Mouse (Mus musculus) MEL (cell line): ENCODE data around the gene Camta1.

Experiments
- BHLHE40 ChIP-seq: IDR thresholded peaks from 2 replicates; pipeline ENCODE4 v1.6.1; 2012; ENCODE audit warnings: low read depth, mild to moderate bottlenecking, inconsistent platforms, low read length, improper control_type of control experiment, borderline replicate concordance
- CHD1 ChIP-seq: IDR thresholded peaks from 2 replicates; pipeline ENCODE4 v1.6.1; 2012; ENCODE audit warnings: low read depth, mild to moderate bottlenecking, inconsistent platforms, low read length, improper control_type of control experiment
- GATA1 ChIP-seq: IDR thresholded peaks from 2 replicates; pipeline ENCODE4 v1.6.1; 2011; ENCODE audit warnings: low read depth, low read length, improper control_type of control experiment
- HCFC1 ChIP-seq: IDR thresholded peaks from 2 replicates; pipeline ENCODE4 v1.6.1; 2012; ENCODE audit warnings: low read depth, mild to moderate bottlenecking, inconsistent platforms, low read length, improper control_type of control experiment, moderate library complexity
- MAFK ChIP-seq: IDR thresholded peaks from 2 replicates; pipeline ENCODE4 v1.6.1; 2011; ENCODE audit warnings: low read depth, mild to moderate bottlenecking, low read length, improper control_type of control experiment, borderline replicate concordance
- MAZ ChIP-seq: IDR thresholded peaks from 2 replicates; pipeline ENCODE4 v1.6.1; 2012; ENCODE audit warnings: low read depth, mild to moderate bottlenecking, inconsistent platforms, low read length, improper control_type of control experiment
- NRF1 ChIP-seq: IDR thresholded peaks from 2 replicates; pipeline ENCODE4 v1.6.1; 2014; ENCODE audit warnings: low read depth, mild to moderate bottlenecking, inconsistent platforms, low read length, improper control_type of control experiment, moderate library complexity; ENCODE audit not compliant: poor library complexity, insufficient read depth, severe bottlenecking
- POLR2A ChIP-seq, 2 experiments: IDR thresholded peaks; 2 replicates each; pipeline ENCODE4 v1.6.1; 2011 to 2012; ENCODE audit warnings: low read length in 2 of 2, mild to moderate bottlenecking in 2 of 2, control low read depth in 1 of 2, improper control_type of control experiment in 1 of 2, low read depth in 1 of 2, moderate library complexity in 1 of 2; ENCODE audit not compliant: control insufficient read depth in 1 of 2, insufficient read depth in 1 of 2, poor library complexity in 1 of 2
- TAL1 ChIP-seq: IDR thresholded peaks from 2 replicates; pipeline ENCODE4 v1.6.1; 2012; ENCODE audit warnings: mild to moderate bottlenecking, inconsistent platforms, low read length, moderate library complexity, mixed read lengths
- TCF12 ChIP-seq: IDR thresholded peaks from 2 replicates; pipeline ENCODE4 v1.6.1; 2014; ENCODE audit warnings: low read depth, mild to moderate bottlenecking, inconsistent platforms, low read length, improper control_type of control experiment, moderate library complexity
- USF1 ChIP-seq: IDR thresholded peaks from 2 replicates; pipeline ENCODE4 v1.6.1; 2014; ENCODE audit warnings: low read depth, mild to moderate bottlenecking, inconsistent platforms, low read length, improper control_type of control experiment, moderate library complexity
- USF2 ChIP-seq, 2 experiments: IDR thresholded peaks; 2 replicates each; pipeline ENCODE4 v1.6.1; 2011 to 2012; ENCODE audit warnings: improper control_type of control experiment in 2 of 2, low read length in 2 of 2, borderline replicate concordance in 1 of 2, inconsistent platforms in 1 of 2, low read depth in 1 of 2, mild to moderate bottlenecking in 1 of 2; ENCODE audit not compliant: insufficient read depth in 1 of 2
- ZC3H11A ChIP-seq: IDR thresholded peaks from 2 replicates; pipeline ENCODE4 v1.6.1; 2012; ENCODE audit warnings: low read depth, mild to moderate bottlenecking, inconsistent platforms, low read length, improper control_type of control experiment

GRCm38 (mm10) chr4:151690041-151690440 lies 171.6 kb downstream of the Camta1 start:
- TF ChIP-seq USF2 (IDR thresholded peaks at IDR 0.05; ENCODE audit: borderline replicate concordance in 1 of 2, insufficient read depth in 1 of 2, low read depth in 1 of 2, low read length in 2 of 2) (no peak), POLR2A (IDR thresholded peaks at IDR 0.05; ENCODE audit: control insufficient read depth in 1 of 2, insufficient read depth in 1 of 2, low read depth in 1 of 2, low read length in 2 of 2, poor library complexity in 1 of 2) (no peak), USF1 (no peak), ZC3H11A (no peak), GATA1 (no peak), TAL1 (no peak), NRF1 (no peak), MAZ (no peak), HCFC1 (no peak), BHLHE40 (no peak), TCF12 (no peak), MAFK (no peak), CHD1 (no peak)
